15 mouse cellular contexts compared by ENCODE assay signal in the genomic region with DNA sequence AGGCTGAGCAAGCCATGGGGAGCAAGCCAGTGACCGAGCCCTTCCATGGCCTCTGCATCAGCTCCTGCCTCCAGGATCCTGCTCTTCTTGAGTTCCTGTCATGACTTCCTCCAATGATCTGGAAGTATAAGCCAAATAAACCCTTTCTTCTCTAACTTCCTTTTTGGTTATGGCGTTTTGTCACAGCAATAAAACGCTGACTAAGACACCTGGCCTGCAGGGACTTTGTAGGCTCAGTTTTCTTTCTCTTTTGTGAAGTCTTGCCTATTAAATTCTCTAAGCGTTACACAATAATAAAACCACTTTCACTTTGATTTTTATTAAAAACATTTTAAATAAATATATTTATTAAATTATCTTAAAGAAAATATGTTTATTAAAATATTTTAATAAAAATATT. TPM values are rescaled to one million over a fixed set of nuclear protein-coding genes. Genes with fewer than 3 reads are reported as not detected.
A peak's percentile ranks its signal among the peaks of the same experiment; 100 is the strongest.
DNase-seq lines count a peak whose midpoint lies in the region; TF ChIP-seq lines count a peak whose summit lies in the region.
"Had no signal": no experiment of that assay in that cellular context is flagged by ENCODE, and none has a peak within 500 bp of the region (broad histone marks: within the 10 kb centered on the region; RNA-seq: fewer than 3 reads in every experiment).

No protein-coding gene starts in this region.

- H3K27ac ChIP-seq in layer of hippocampus, adult 2 months, result peak overlapping the region; percentile 89; the same call in 1 of the 2 replicates
- no peak overlapping the region; the same call in 1 of the 2 replicates for H3K27ac ChIP-seq in ES-E14 (ENCODE audit: insufficient read depth, low read depth, low read length, poor library complexity, severe bottlenecking)
- peak overlapping the region; percentile 42 for H3K27ac ChIP-seq in brown adipose tissue, adult 24 weeks (replicated peaks; ENCODE audit: low read depth, low read length)
- H3K27ac ChIP-seq: embryonic facial prominence, embryonic 10.5 days; forebrain, embryonic 13.5 days; hindbrain, embryonic 13.5 days had no signal

- peaks cover 0 to 8% of the 10 kb centered on the region in 2 experiments; a peak in 2 of 4 replicates for H3K4me1 ChIP-seq in ES-E14 (ENCODE audit: control insufficient read depth in 2 of 2, insufficient read depth in 2 of 2, low read length in 2 of 2, poor library complexity in 1 of 2)
- peaks cover 4% of the 10 kb centered on the region; the same call in 1 of the 2 replicates for H3K4me1 ChIP-seq in brown adipose tissue, adult 24 weeks (ENCODE audit: control insufficient read depth, insufficient read depth, insufficient read length, low read length)
- H3K4me1 ChIP-seq: embryonic facial prominence, embryonic 10.5 days had no signal

- in situ Hi-C loops in ES-E14 (cut with MboI; ENCODE audit: low sequenced_read_pairs in 2 of 2, unreplicated experiment in 2 of 2), result no loop called here

- no peaks in the 10 kb centered on the region for H3K9me3 ChIP-seq in ES-E14 (ENCODE audit: control insufficient read depth, insufficient read depth, low read depth, low read length)
- H3K9me3 ChIP-seq: embryonic facial prominence, embryonic 10.5 days; forebrain, embryonic 13.5 days; heart, embryonic 15.5 days; hindbrain, embryonic 13.5 days had no signal

- DNase-seq in layer of hippocampus, adult 2 months (ENCODE audit: low spot score in 2 of 2), result no peak
- no peak for DNase-seq in layer of hippocampus, postnatal 10 days (ENCODE audit: low spot score in 2 of 2)
- no peak for DNase-seq in ES-E14 (ENCODE audit: low read depth, low spot score)
- DNase-seq in splenic B cell, adult 2 months (ENCODE audit: low read depth, low spot score), result peak; percentile 11
- no peak for DNase-seq in kidney, postnatal 4 days
- no peak for DNase-seq in thymus, postnatal 36 days
- DNase-seq: cerebellum, adult 2 months; cerebellum, postnatal 10 days; gastrocnemius, postnatal 36 days had no signal

- TF ChIP-seq CTCF in layer of hippocampus, adult 2 months (conservative IDR thresholded peaks at IDR 0.05), result no peak

- H3K4me3 ChIP-seq in layer of hippocampus, adult 2 months, result no peak overlapping the region
- H3K4me3 ChIP-seq in ES-E14 (ENCODE audit: insufficient read depth in 1 of 2, low read depth in 1 of 2, low read length in 2 of 2, poor library complexity in 1 of 2, severe bottlenecking in 1 of 2), result no peak overlapping the region
- no peak overlapping the region for H3K4me3 ChIP-seq in brown adipose tissue, adult 24 weeks (ENCODE audit: insufficient read depth, low read depth, low read length)
- H3K4me3 ChIP-seq: embryonic facial prominence, embryonic 10.5 days; forebrain, embryonic 13.5 days; heart, adult 2 months; hindbrain, embryonic 13.5 days had no signal

- no peaks in the 10 kb centered on the region for H3K36me3 ChIP-seq in ES-E14 (ENCODE audit: control insufficient read depth, insufficient read depth, low read length, poor library complexity, severe bottlenecking)
- H3K36me3 ChIP-seq in splenic B cell, adult 2 months (ENCODE audit: control insufficient read depth, insufficient read depth, low read length, poor library complexity, severe bottlenecking), result no peaks in the 10 kb centered on the region
- H3K36me3 ChIP-seq: embryonic facial prominence, embryonic 10.5 days; heart, embryonic 15.5 days; hindbrain, embryonic 13.5 days had no signal

- H3K9ac ChIP-seq in ES-E14 (ENCODE audit: insufficient read depth, low read depth, low read length, poor library complexity, severe bottlenecking), result no peak overlapping the region
- H3K9ac ChIP-seq: forebrain, embryonic 13.5 days; heart, embryonic 15.5 days; hindbrain, embryonic 13.5 days had no signal

- no peaks in the 10 kb centered on the region for H3K27me3 ChIP-seq in splenic B cell, adult 2 months (ENCODE audit: control insufficient read depth, insufficient read depth, low read length, poor library complexity, severe bottlenecking)
- H3K27me3 ChIP-seq: forebrain, embryonic 13.5 days; heart, embryonic 15.5 days; hindbrain, embryonic 13.5 days had no signal

TF ChIP-seq in ES-E14, 5 proteins besides CTCF, POLR2A, EP300 and RAD21:
- TF ChIP-seq MAFK (IDR thresholded peaks at IDR 0.05; ENCODE audit: insufficient read depth, low read depth, low read length), result peak; percentile 58
- TF ChIP-seq CHD2 (IDR thresholded peaks at IDR 0.05; ENCODE audit: low read depth, low read length), result no peak

RNA-seq across cellular contexts. Expression of a gene that starts 7.1 kb away (rescaled TPM):
- total RNA-seq in layer of hippocampus, adult 2 months (2021), result 10 to 100 TPM; 18.2 to 18.3 TPM
- 10 to 100 TPM; 23.1 to 25.0 TPM for total RNA-seq in layer of hippocampus, postnatal 10 days (2021)
- total RNA-seq in ES-E14 (2012; rRNA removed), result 15.2 and 15.6 TPM in 2 replicates
- polyA plus RNA-seq in brown adipose tissue, adult 24 weeks (2012; ENCODE audit: insufficient read depth, insufficient read length, missing spikeins), result 23.3 and 24.1 TPM in 2 replicates
